Mouse (Mus musculus): Measurements from ENCODE around the gene Gm49333.
A peak's percentile ranks its signal among the peaks of the same experiment; 100 is the strongest.
"Not testable (repeated sequence)": the region's sequence is repeated elsewhere in the genome, so short reads cannot be mapped to it uniquely, and the experiment has no call there.

Gm49333 gene

DNA sequence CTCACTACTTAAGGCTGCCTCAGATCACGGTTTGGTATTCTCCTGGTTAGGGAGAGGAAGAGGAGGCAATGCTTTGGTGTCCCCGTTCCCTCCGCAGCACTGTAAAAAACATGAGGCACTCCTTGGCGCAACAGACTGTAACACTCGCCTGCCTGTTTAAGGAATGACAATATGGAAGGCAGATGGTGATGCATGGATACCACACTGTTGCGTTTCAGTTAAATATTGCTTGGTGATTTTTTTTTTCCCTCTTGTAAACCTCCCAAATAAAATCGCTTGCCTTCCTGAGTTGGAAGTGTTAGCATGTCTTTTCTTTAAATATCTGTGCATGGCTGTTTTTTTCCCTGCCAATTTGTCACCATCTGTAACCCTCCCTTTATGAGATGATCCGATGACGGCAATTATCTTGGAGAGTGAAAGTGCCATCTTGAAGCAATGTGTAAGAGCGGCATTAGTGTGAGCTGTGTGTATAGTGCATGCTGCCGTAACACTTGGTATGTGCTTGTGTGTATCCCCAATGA is 17.5 kb downstream of the Gm49333 start:
- no peak for DNase-seq

DNA sequence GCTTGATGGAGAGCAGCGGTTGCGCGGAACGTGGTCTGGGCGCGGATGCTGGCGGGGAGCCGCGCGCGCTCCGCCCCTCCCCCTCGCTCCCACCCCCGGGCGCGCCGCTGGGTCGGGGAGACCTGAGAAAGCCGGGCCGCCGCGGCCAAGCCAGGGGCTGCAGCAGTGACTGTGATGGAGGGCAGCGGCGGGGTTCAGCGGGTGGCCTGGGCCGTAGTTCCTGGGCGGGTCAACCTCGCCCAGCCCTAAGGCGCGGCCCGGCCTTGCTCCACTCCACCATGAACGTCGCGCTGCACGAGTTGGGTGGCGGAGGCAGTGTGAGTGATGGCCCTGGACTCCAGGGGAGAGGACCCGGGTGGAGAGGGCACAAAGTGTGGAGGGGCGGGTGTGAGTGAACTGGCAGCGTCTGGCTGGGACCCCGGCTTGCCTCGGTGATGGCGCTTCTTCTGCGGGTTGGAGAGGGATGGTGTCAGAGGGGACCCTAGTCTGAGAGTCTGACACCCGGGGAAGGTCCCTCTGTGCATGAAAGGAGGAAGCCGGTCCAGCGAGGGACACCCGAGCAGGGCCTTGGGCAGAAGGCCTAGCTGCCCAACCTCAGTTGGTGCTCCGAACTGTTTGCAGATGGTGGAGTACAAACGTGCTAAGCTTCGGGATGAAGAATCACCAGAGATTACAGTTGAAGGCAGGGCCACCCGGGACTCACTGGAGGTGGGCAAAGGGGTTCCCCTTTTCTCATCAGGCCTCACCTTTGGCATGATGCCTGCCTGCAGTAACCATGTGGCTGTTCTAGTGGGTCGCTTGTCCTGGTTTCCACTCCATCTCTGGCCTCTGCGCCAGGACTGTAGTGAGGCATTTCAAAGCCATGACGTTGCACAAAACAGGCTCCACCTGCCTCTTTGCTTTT is 18.6 kb downstream of the Gm49333 start, which contains the start of gene Ece2:
Ece2 (plus strand) TSS at position 98 of the 904 bp plus-strand sequence.
- peak; percentile 5 for DNase-seq

DNA sequence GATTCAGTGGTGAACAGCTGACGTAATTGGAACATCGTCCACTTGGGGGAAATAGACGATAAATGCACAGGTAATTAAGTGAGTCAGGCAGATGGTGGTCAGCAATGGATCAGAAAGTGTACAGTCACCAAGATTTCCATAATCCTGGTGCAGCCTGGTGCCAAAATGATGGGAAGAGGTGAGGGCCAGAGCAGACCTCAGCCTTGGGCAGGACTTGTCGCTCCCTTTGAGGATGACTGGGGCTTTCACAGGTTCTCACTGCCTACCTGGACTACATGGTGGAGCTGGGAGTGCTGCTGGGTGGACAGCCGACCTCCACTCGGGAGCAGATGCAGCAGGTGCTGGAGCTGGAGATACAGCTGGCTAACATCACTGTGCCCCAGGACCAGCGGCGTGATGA is 26.0 kb downstream of the Gm49333 start:
- DNase-seq: no peak

DNA sequence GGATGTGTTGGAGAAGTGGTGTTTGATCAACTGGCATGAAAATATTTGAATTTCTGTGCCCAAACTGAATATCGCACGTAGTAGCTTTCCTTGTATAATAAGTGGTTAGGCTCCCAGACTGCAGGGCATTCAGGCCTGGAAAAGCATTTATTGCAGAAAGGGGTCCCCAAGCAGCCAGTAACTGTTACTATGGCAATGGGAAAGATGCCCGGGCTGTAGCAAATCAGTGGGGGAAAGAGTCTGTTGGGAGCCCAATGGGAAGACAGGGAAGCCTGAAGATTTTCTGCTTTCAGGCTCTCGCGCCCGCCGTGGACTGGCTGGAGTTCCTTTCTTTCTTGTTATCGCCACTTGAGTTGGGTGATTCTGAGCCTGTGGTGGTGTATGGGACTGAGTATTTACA is 27.0 kb downstream of the Gm49333 start:
- no peak for DNase-seq

DNA sequence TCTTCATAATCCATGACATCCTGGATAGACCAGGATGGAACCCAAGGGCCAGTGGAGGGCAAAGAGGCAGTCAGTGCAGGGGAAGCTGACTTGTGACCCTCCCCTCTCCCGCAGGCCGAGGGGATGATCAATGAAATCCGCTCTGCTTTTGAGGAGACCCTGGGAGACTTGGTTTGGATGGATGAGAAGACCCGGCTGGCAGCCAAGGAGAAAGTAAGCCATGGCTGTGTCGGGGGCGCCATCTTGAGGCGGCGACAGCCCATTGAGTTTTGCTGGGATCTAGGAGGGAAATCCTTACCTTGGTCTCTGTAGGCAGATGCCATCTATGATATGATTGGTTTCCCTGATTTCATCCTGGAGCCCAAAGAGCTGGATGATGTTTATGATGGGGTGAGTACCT is 30.8 kb downstream of the Gm49333 start:
- DNase-seq: peak; percentile 59

DNA sequence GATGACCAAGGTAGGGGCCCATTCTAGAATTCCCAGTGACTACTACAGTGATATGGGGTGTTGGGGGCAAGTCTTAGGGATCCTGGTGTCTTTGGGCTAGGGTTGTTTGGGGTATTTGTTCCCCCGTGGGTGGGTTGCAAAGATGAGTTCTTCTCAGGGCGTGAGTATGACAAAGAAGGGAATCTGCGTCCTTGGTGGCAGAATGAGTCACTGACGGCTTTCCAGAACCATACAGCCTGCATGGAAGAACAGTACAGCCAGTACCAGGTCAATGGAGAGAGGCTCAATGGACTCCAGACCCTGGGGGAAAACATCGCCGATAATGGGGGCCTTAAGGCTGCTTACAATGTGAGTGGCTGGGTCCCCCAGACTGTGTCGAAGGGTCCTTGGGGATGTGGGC is 32.5 kb downstream of the Gm49333 start:
- DNase-seq: no peak

DNA sequence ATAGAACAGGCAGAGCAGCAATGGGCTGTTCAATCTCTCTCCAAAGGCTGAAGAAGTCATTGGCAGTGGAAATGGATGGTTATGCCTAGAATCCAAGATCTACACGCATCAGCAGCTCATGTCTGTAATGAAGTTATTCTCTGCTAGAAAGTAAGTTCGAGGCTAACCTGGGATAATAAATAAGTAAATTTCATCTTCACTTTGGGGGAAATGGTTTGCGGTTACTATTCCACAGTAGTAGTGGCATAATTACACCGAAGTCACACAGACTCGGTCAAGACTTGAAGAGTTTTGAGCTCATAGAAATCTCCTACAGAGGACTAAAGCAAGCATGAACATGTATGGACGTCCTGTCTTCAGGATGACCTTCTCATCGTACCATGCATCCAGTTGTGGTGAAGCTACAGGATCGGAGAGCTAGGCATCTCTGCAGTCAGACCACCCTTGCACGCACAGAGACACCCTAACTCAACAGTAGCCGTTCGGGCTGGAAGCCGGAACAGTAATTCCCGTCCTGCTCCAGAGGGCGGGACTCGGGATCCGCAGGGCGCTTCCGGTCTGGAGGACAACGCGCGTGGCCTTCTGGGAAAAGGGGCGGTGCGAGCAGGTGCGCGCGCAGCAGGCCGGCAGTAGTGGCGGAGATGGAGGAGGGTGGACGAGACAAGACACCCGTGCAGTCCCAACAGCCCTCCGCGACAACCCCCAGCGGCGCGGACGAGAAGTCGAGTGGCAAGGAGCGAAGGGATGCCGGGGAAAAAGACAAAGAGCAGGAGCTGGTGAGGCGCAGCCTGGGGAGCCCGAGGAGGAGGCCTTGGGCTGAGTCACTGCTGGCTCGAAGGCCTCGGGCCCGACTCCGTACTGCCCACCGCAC is 39.9 kb downstream of the Gm49333 start, which contains the start of gene Psmd2:
Psmd2 (plus strand) TSS at position 577 of the 871 bp plus-strand sequence.
- DNase-seq: peak; percentile 97

DNA sequence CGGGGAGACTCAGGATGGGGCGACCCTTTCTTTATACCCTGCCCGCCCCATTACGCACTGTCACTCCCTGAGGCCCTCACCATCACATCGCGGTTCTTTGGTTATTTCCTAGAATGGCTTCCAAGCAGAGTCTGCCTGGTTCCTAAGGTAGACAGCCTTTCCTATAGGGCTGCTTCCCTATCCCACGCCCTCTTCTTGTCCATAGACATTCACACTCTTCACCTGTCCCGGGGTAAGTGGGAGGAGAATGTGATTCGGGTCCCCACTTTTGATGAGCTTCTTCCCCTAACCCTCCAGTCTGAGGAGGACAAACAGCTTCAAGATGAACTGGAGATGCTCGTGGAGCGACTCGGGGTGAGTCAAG is 40.5 kb downstream of the Gm49333 start:
- no peak for DNase-seq

DNA sequence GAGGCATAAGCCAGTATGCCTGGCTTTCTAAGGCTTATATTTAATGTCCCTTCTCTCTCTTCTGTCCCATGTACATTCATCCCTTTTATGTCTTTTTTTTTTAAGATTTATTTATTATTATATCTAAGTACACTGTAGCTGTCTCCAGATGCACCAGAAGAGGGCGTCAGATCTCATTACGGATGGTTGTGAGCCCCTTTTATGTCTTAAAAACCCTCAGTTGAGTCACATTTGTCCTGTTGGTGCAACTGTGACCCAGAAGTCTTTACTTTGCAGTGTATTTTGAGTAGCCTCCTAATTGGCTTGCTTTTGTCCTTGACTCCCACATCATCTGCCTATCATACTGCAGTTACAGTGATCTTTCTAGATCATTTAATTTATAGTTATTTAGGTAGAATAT is 41.9 kb downstream of the Gm49333 start:
- no peak for DNase-seq

DNA sequence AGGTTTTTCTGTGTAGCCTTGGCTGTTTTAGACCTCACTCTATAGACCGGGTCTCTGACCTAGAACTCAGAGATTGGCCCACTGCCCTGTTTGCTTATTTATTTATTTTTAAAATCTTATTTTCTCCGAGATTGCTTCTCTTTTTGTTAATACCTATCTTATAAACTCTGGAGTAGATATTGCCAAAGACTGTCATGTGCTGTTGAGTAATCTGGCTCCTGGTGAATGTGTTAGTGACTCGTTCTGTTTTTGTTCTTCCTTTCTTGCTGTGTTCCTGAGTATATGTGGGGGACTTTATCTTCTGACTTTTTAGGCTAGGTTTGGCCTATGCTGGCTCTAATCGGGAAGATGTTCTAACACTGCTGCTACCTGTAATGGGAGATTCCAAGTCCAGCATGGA is 46.3 kb downstream of the Gm49333 start:
- no peak for DNase-seq

DNA sequence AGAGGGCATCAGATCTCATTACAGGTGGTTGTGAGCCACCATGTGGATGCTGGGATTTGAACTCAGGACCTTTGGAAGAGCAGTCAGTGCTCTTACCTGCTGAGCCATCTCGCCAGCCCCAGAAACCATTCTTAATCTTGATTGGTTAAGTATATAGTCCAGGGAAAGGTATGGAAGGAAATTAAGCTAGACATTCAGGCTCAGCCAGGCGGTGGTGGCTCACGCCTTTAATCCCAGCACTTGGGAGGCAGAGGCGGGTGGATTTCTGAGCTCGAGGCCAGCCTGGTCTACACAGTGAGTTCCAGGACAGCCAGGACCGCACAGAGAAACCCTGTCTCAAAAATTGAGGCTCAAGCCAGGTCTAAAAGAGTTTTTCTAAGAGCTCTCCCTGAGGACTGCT is 56.6 kb downstream of the Gm49333 start, which contains the start of gene Eif4g1:
Eif4g1 (plus strand) TSS at position 301 of the 400 bp plus-strand sequence.
- not testable (repeated sequence) for DNase-seq

DNA sequence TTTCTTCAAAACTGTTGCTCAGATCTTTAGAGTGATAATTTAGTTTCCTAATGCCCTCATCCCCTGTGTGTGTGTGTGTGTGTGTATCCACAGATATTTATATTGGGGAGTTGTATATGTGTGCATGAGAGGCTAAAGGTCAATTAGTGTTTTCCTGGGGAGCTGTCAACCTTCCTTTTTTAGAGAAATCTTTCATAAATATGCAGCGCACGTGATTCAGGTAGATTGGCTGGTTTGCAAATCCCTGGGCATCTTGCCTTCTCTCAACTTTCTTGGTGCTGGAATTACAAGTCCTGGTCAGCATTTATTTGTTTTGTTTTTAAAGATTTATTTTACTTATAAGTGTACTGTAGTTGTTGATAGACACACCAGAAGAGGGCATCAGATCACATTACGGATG is 58.9 kb downstream of the Gm49333 start:
- DNase-seq: no peak

DNA sequence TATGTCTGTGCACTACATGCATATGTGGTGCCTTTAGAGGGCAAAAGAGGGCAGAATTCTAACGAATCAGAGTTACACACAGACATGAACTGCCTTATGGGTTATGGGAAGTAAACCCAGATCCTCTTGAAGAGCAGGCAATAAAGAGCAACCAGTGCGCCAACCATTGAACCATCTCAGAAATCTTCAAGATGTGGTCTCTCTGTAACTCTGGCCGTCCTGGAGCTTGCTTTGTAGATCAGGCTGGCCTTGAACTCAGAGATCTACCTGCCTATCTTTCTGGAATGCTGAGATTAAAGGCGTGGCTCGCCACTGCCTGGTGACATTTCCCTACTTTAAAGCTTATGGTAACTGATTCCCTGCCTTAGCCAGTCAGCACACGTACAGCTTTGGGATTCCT is 60.5 kb downstream of the Gm49333 start:
- no peak for DNase-seq

DNA sequence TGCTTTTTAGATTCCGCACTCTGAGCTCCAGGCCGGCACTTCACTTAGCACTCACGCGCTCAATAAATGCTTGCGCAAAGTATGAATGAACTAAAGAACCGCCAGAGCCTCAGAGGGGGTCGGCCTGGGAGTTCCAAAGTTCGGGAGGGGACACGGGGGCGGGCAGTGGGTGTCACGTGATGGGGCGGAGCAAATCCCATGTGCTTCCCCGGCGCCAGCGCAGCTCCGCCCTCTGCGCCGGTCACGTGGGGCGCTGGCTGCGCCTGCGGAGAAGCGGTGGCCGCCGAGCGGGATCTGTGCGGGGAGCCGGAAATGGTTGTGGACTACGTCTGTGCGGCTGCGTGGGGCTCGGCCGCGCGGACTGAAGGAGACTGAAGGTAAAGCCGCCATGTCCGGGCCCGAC is 61.1 kb downstream of the Gm49333 start:
- peak; percentile 94 for DNase-seq

DNA sequence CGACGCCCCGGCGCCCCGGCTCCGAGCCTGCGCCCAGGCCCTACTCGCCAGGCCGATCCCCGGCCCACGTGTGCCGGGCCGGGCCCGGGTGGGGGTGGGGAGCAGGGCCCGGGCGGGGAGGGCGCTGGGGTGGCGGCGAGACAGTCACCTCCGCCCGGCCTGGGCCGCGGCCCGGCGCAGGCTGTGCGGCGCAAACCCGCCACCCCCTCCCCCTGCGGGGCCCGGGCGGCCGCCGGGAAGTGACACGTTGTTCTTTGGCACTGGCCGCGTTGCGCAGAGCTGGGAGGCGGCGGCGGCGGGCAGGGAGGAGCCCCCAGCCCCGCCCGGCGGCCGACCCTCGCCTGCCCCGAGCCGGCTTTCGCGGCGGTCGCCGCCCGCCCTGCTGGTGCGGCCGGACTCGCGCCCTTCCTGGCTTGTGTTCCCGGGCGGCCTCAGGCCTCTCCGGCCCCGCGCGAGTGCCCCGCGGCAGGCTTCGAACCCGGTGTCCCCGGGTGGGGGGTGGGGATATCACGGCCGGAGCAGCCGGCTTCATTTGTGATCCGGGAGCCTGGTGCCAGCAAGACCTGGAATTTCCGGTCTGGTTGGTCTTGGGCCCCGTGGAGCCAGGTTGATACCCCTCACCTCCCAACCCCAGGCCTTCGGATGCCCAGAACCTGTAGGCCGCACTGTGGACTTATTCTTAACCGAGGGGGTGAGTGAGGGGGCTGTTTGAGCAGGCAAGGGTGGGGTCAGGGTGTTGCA is 61.7 kb downstream of the Gm49333 start:
- DNase-seq: no peak

DNA sequence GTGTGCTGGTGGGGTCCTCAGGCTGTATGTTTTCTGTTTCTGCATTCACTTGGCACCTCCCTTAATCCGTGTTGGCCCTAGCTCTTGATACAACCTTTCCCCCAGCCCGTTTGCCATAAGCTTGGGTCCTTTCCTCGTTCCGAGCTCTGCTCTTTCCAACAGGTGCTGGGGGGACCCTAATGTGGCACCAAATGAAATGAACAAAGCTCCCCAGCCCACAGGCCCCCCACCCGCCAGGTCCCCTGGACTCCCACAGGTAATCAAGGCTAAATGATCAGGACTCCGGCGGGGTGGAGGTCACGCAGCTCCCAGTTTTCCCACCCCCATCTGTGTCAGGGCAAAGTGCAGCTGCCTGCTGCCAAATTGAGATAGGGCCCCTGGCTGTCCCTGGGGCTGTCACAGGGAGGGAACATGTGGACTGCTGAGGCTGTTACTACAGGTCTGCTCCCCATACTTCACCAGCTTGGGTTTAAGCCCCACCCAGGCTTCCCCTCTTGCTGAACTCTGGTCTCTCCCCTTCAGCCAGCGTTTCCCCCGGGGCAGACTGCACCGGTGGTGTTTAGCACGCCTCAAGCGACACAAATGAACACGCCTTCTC is 62.4 kb downstream of the Gm49333 start:
- DNase-seq: peak; percentile 85

DNA sequence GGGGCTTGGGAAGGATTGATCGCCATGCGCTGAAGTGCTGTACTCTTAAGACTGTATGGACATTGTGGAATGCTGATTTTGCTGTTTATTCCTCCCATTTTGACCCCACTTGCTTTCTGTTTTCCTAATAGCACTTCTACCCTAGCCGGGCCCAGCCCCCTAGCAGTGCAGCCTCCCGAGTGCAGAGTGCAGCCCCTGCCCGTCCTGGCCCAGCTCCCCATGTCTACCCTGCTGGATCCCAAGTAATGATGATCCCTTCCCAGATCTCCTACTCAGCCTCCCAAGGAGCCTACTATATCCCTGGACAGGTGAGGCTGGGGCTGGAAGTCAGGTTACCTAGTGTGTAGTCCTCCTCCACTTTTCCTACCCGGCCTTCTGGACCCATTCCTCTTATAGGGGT is 63.8 kb downstream of the Gm49333 start:
- no peak for DNase-seq

DNA sequence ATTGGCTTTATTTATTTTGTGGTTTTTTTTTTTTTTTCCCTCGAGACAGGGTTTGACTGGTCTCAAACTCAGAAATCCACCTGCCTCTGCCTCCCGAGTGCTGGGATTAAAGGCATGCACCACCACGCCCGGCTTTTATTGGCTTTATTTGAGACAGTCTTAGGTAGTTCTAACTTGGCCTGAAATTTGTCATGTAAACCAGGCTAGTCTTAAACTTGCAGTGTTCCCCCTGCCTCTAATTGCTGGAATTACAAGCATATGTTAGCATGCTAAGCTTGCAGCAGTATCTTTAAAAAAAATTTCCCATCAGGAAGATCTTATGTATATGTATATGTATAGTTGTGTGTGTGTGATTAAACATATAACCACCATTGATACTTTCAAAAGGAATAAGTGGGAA is 65.3 kb downstream of the Gm49333 start:
- DNase-seq: no peak

DNA sequence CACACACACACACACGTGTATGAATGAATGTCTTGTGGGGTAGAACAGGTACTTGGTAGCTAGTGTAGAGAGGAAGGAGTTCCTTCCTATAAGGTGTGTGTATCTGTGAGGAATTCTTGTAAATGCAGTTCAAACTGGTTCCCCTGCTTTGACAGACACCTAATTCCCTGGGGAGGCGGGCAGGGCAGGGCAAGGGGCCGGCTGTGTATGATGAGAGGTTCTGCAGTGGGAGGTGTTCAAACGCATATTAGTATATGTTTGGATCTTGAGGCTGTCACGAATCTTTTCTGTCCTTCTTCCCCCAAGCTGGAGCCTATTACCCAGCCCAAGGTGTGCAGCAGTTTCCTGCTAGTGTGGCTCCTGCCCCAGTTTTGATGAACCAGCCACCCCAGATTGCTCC is 66.0 kb downstream of the Gm49333 start:
- DNase-seq: no peak

DNA sequence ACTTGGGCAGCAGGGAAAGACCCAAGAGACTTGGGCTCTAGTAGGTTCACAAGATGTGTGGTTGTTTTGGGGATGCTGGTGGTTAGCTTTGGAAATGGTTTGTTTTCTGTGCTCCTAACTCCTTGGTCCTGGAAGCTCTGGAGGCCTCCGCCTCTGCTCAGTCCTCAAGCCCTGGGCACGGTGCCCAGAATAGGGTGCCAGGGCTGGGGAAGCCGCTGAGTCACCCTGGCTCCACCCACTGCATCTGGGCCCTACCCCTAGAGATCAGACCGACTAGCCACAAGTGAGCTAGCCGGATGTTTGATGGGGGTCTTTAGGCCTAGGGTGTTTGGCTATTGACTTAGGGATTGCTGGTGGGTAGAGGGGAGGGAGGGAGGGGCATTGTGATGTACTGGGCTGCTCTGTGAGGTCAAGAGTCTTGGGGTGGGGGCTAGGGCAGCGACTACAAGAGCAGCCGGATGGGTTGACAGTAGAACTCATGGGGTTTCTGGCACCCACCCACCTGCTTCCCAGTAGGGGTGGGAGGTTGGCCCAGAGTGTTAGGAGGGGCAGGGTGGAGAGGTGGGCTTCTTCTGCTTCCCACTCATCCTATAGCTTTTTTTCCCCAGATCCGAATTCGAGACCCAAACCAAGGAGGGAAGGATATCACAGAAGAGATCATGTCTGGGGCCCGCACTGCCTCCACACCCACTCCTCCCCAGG is 66.7 kb downstream of the Gm49333 start:
- DNase-seq: peak; percentile 68

DNA sequence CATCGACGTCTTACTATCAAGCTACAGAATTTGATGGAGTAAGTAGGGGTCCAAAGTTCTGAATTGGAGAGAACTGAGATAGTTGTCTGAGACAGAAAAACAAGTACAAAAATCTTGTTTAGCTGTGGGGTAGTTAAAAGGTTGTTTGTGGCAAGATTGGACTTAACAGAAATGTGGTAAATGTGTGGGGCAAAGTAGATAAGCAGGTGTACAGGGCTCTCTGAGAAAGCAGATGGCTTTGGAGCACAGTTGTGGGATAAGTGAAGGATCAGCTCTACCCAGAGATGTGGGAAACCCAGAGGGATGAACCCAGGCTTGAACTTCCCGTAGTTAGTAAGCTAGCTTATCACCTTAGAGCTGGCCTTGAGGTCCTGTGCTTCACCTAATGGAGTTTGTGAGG is 79.4 kb downstream of the Gm49333 start:
- DNase-seq: no peak

DNA sequence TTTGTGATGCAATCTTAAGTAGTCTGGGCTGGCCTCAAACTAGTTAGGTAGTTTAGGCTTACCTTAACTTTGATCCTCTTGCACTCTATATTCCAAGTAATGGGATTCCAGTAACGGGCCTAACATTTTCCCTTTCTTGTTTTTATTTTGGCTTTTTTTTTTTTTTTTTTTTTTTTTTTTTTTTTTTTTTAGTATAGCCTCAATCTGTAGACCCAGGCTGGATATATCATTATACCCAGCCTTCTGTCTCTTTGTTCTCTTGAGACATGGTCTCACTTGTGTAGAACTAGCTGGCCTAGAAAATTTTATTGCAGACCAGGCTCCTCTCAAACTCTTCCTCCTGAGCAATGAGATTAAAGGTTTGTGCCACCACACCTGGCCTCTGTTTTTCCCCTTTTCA is 80.2 kb downstream of the Gm49333 start:
- no peak for DNase-seq
